Mouse (Mus musculus) ES-Bruce4 (cell line): Measurements from ENCODE around the gene Slc27a2.

Source experiments
- CTCF ChIP-seq: IDR thresholded peaks from one replicate; pipeline ENCODE4 v1.8.1; 2011; ENCODE audit warnings: low read depth, low read length
- EP300 ChIP-seq: IDR thresholded peaks from 2 replicates; pipeline ENCODE4 v1.6.1; 2011; ENCODE audit warnings: low read depth, low read length; ENCODE audit not compliant: insufficient read depth
- POLR2A ChIP-seq: IDR thresholded peaks from one replicate; pipeline ENCODE4 v1.8.1; 2011; ENCODE audit warnings: low read length; ENCODE audit not compliant: insufficient read depth

DNA sequence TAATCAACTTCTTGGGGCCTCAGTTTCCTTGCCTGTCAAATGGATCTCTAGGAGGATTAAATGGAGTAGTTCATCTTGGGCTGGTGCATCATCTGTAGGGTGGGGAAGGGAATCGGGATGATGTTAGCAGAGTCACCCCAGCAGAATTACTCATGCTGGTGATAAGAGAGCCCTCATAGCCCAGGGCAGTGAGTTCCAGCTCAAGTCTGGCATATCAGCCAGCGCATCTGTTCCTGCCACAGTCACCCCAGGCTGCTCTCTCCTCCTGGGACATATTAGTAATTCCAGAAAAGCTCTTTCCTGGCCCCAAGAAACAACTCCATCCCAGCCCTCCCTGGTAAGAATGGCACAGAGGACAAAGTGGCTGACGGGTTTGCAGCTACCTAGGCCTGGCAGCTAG, 63.1 kb downstream of the Slc27a2 start:
- TF ChIP-seq CTCF (no peak), POLR2A (no peak), EP300 (no peak)
